Mouse (Mus musculus): Measurements from ENCODE around the gene Chka.

Chka gene

DNA sequence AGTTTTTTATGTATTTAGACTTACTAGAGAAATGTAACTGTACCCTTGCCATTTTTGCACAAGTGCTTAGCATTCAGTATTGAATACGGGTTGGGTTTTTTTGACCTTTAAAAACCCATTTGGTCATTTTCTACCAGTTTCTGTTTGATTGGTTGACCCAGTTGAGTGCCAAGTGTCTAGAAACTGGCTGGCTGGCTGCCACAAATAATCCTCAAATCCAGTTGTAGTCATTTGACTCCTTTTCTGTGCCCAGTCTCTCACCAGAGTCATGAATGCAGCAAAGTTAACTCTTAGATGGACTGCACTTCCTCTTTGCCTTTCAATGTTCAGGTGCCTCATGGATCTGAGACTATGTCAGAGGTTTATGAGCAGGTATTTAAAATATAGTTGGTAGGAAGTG lies 2.3 kb downstream of the Chka start:
- POLR2A ChIA-PET, result interaction anchor here in 3 of 4 experiments (1.1 to 8.2 kb wide), 9 partner anchors 9 to 193 kb away, joined by 3 to 192 read pairs (median 7); partner anchors contain the start of gene Ndufs8 (in 1 of the 3)
- CTCF ChIA-PET, result interaction anchor here in 2 of 4 experiments (0.5 to 0.7 kb wide), 3 partner anchors 40 to 563 kb away, joined by 3 to 6 read pairs (median 3); no protein-coding TSS in a partner anchor

DNA sequence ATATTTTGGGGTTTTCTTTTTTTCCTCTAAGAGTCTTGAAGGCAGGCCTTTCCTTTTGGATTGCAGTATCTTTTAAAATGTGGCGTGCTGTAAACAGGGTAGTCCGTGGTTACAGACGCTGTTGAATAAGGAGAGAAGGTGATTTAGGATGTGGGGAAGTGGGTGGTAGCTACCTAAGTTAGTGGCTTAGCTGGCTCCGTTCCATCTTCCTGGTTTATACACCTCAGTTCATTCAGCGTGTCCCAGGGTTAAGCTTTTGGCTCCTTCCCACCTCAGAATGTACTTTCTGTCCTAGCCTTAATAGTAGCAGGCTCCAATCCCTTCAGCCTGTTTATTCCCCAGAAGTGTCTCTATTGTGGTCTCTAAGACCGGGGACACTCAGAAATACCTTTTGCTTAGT lies 3.5 kb downstream of the Chka start:
- ChIA-PET CTCF (interaction anchor here (0.7 to 1.0 kb wide), 9 partner anchors 10 to 145 kb away, joined by 3 to 4 read pairs (median 3); partner anchors contain the start of gene Ndufs8 (in 1 of the 4)), POLR2A (interaction anchor here in 3 of 4 experiments (0.7 to 8.2 kb wide), 31 partner anchors 8 to 327 kb away, joined by 3 to 192 read pairs (median 4); partner anchors contain the start of genes Aldh3b1 (in 1 of the 3), Gm49405 (in 1 of the 3), Ndufs8 (in 1 of the 3) and Nudt8 (in 1 of the 3))

DNA sequence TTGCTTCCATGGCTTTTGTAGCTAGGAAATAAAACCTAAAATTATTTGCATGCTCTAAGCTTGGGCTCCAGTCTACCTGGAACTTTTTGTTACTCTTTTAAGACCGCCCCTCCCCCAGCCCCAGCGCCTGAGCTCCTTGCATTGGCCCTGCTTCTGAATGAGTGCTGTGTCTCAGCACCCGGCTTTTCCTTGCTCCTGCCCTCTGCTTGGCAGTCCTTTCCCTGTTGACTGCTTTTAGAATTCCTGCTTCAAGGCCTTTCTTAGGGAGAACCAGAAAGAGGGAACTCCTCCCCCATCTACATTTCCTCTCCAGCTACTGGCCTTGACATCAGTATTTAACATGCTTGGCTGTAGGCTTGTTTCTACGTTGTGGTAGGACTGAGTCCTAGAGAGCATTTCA lies 4.0 kb downstream of the Chka start:
- POLR2A ChIA-PET, result interaction anchor here in 3 of 4 experiments (0.7 to 8.2 kb wide), 29 partner anchors 9 to 327 kb away, joined by 3 to 192 read pairs (median 4); partner anchors contain the start of genes Aldh3b1 (in 1 of the 3), Gm49405 (in 1 of the 3), Ndufs8 (in 1 of the 3) and Nudt8 (in 1 of the 3)
- CTCF ChIA-PET, result interaction anchor here (0.7 to 1.0 kb wide), 8 partner anchors 9 to 144 kb away, joined by 3 to 4 read pairs (median 3); partner anchors contain the start of gene Ndufs8 (in 1 of the 4)

DNA sequence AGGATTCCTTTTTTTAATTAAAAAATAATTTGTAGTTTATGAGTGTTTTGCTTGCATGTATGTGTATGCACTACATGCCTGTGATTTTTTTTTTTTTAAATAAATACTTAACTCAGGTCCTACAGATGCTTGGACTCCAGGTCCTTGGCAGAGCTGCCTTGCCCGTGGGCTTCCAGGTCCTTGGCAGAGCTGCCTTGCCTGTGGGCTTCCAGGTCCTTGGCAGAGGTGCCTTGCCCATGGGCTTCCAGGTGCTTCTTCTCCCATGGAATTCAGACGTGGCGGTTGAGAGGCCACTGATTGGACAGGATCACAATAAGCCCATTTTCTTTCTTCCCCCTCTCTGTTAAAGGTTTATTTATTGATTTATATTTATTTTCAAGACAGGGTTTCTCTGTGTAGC lies 5.6 kb downstream of the Chka start:
- CTCF ChIA-PET, result interaction anchor here in 1 of 4 experiments (0.6 kb wide), 1 partner anchor 177 kb away, joined by 3 read pairs; no protein-coding TSS in a partner anchor
- POLR2A ChIA-PET, result interaction anchor here in 3 of 4 experiments (0.7 to 2.4 kb wide), 9 partner anchors 11 to 223 kb away, joined by 3 to 13 read pairs (median 4); no protein-coding TSS in a partner anchor

DNA sequence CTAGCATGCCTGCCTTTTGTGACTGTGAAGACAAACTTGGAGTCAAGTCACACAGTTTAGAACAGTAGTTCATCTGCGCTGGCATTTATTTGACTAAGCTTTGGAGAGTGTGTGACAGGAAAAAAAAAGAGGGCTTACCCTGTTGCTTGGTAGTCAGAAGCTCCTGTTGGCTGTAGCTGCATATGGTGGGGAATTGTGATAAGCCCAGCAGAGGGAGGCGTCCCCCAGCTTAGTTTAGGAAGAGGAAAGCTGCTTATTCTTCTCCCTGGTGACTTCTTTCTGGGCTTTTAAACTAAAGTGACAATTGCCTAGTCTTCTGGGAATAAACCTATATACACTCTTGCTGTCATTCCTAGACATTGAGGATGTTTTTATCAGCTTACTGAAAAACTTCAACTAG lies 11.1 kb downstream of the Chka start:
- POLR2A ChIA-PET, result interaction anchor here in 3 of 4 experiments (0.5 to 1.9 kb wide), 31 partner anchors 10 to 287 kb away, joined by 3 to 11 read pairs (median 4); partner anchors contain the start of genes Ndufs8 (in 2 of the 3), Ppp6r3 (in 1 of the 3) and Tcirg1 (in 1 of the 3)
- CTCF ChIA-PET, result interaction anchor here (0.7 to 1.2 kb wide), 9 partner anchors 11 to 562 kb away, joined by 3 to 4 read pairs (median 3); partner anchors contain the start of genes Chka (in 1 of the 4), Gm49405 (in 1 of the 4) and Nudt8 (in 1 of the 4)

DNA sequence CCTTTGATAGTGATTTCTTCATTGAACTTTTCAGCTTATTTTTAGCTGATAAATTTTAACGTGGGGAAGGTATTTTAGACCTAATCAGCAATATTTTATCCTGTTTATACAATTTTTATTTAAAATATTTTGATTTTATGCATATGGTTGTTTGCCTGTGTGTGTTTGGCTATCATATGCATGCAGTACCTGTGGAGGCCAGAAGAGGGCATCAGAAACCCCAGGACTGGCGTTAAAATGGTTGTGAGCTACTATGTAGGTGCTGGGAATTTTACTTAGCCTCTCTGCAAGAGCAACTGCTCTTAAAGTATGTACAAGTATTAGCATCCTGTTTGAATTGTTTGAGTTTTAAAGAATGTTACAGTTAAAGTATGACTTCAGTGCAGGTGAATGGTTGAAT lies 13.4 kb downstream of the Chka start:
- POLR2A ChIA-PET, result interaction anchor here (0.6 to 1.5 kb wide), 15 partner anchors 8 to 181 kb away, joined by 3 to 7 read pairs (median 3); partner anchors contain the start of gene Gstp2 (in 1 of the 4)
- CTCF ChIA-PET, result interaction anchor here (0.5 to 2.0 kb wide), 26 partner anchors 9 to 294 kb away, joined by 3 to 19 read pairs (median 3); partner anchors contain the start of gene Ndufv1 (in 2 of the 4)

DNA sequence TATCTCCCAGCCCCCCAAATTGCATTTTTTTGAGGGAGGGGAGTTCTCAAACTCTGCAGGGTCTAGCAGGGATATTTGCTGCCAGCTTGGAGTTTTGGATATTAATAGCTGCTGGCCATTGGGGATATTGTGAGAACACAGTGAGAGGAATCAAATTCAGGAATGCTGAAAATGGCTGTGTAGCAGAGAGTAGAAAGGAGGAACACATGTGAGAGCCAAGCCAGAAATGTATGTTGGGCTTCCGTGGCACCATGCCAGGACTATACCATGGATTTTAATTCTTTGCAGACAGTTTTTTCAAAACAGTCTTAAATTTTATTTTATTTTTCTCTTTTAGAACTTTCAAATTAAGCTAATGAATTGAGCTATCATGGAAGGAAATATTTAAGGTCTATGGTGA lies 16.7 kb downstream of the Chka start:
- ChIA-PET POLR2A (interaction anchor here in 2 of 4 experiments (0.6 to 3.1 kb wide), 6 partner anchors 11 to 44 kb away, joined by 3 to 11 read pairs (median 6); partner anchors contain the start of gene Ndufs8 (in 1 of the 2)), CTCF (interaction anchor here in 1 of 4 experiments (1.1 kb wide), 1 partner anchor 144 kb away, joined by 3 read pairs; the partner anchor contains the start of gene Ndufv1)

DNA sequence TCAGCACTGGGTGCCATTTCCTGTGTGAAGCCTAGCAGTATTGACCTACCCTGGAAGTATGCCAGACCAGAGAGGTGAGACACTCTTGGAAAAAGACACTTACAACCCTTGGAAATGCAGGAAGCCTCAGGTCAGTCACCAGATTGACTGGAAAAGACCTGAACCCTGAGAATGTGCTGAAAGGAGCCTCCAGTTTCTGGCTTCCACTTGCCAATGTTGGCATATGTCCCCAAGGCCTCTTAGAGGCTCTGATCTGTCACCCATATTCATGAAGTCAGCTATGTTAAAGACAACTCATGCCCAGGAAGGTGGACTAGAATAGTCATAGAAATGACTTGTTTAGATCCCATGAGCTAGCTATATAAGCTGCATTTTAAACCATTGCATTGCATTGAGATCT lies 19.9 kb downstream of the Chka start:
- CTCF ChIA-PET, result interaction anchor here in 2 of 4 experiments (0.6 to 0.7 kb wide), 2 partner anchors 443 to 507 kb away, joined by 3 to 8 read pairs; no protein-coding TSS in a partner anchor

DNA sequence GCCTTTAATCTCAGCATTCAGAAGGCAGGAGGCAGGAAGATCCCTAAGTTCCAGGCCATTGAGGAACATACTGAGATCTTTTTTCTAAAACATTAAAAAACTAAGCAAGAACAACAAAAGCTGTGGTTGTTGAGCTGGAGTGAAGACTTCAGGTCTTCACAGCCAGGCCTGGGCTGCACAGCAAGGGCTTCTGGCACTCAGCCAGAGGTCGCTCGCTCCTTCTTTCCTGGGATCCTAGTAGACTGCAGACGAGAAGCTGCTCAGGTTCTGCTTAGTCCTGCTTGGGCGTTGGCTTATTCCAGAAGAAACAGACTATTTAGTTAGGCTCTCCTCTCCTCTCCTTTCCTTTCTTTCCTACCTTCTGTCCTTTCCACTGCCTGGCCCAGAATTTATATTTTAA lies 20.8 kb downstream of the Chka start:
- POLR2A ChIA-PET, result interaction anchor here in 3 of 4 experiments (0.6 to 4.3 kb wide), 14 partner anchors 8 to 128 kb away, joined by 3 to 18 read pairs (median 4); partner anchors contain the start of genes Gm49405 (in 1 of the 3) and Nudt8 (in 1 of the 3)
- CTCF ChIA-PET, result interaction anchor here in 2 of 4 experiments (0.6 to 0.9 kb wide), 2 partner anchors 10 to 17 kb away, joined by 3 read pairs; no protein-coding TSS in a partner anchor

More for the DNA sequence above, 19.9 kb downstream of the Chka start:
- POLR2A ChIA-PET, result interaction anchor here in 3 of 4 experiments (0.7 to 2.0 kb wide), 6 partner anchors 8 to 79 kb away, joined by 3 to 6 read pairs (median 4); no protein-coding TSS in a partner anchor

DNA sequence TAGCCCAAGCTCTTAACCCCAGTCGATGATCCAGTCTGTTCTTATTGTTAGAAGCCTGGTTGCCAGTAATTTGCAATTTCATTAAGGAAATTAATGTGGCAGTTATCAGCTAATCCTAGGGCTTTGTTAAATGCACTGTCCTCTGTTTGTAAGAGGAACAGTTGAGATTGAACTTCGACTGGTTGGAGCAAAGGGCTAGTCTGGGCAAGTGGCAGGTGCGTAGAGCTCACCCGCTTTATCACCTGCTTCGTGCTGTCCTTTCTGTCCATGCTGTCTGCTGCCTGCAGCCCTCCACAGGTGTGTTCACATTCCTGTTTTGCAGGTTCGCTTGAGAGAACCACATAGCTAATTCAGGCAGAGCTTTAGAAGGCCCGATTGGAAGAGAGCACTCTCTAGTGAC lies 23.5 kb downstream of the Chka start:
- ChIA-PET POLR2A (interaction anchor here in 3 of 4 experiments (0.6 to 4.3 kb wide), 40 partner anchors 10 to 187 kb away, joined by 3 to 18 read pairs (median 4); partner anchors contain the start of genes Ndufs8 (in 2 of the 3), 1810055G02Rik (in 1 of the 3), Chka (in 1 of the 3) and Gm49405 (in 1 of the 3)), CTCF (interaction anchor here in 3 of 4 experiments (0.7 to 1.3 kb wide), 7 partner anchors 10 to 138 kb away, joined by 3 to 5 read pairs (median 3); partner anchors contain the start of gene Ndufv1 (in 1 of the 3))

DNA sequence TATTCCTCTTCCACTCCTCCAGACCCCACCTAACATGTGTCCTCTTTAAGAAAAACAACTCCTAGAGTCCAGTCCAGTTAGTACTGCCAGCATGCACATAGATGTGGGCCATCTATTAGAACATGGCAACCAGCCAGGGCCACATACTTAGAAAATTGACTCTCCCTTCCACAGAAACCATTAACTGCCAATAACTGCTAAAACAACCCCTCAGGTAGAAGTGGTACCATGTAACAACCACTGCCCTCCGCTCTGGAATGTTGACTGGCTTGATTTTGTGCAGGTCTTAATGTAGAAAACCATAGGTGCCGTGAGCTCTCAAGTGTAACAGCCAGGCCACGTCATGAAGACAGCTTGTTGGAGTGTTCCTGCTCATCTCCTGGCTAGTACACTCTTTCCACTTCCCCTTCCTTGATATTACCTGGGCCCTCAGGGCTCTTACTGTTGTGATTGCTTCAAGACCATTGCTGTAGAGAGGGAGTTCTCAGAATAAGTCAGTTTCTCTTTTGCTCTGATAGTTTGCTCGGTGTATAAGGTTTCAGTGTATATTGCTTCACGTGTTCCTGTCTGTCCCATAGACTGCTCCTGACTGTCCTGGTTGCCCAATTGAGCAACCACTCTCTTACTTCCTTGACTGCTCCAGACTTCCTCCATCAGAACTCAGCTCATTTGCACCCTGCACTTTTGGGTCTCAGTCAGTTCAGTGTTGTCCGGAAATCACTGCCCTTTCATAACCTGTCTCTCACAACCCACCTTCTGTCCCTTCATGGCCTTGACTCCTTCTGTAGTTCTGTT lies 28.7 kb downstream of the Chka start:
- POLR2A ChIA-PET, result interaction anchor here in 2 of 4 experiments (1.3 to 1.5 kb wide), 2 partner anchors 17 to 119 kb away, joined by 3 to 4 read pairs; no protein-coding TSS in a partner anchor
- CTCF ChIA-PET, result no interaction called here

DNA sequence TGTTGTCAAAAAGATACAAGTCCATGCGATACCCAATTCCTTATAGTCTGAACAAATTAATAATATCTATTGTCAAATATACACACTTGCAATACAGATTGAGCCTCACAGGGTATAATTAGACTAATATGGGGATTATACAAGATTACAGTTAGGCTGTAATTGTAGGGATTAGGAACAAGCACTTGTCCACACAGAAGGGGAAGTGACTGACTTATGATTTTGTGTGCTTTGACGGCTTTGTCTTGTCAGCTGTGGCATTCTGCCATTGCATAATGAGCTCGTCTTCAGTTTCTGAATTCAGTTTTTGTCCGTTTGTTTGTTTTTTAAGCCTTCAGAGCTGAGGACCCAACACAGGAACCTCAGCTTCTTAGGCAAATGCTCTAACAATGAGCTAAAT lies 30.6 kb downstream of the Chka start:
- CTCF ChIA-PET, result interaction anchor here in 2 of 4 experiments (1.0 to 2.5 kb wide), 4 partner anchors 9 to 64 kb away, joined by 3 to 5 read pairs (median 3); partner anchors contain the start of gene Ndufs8 (in 1 of the 2)
- POLR2A ChIA-PET, result interaction anchor here in 2 of 4 experiments (0.7 to 1.8 kb wide), 6 partner anchors 9 to 349 kb away, joined by 3 to 7 read pairs (median 3); no protein-coding TSS in a partner anchor

DNA sequence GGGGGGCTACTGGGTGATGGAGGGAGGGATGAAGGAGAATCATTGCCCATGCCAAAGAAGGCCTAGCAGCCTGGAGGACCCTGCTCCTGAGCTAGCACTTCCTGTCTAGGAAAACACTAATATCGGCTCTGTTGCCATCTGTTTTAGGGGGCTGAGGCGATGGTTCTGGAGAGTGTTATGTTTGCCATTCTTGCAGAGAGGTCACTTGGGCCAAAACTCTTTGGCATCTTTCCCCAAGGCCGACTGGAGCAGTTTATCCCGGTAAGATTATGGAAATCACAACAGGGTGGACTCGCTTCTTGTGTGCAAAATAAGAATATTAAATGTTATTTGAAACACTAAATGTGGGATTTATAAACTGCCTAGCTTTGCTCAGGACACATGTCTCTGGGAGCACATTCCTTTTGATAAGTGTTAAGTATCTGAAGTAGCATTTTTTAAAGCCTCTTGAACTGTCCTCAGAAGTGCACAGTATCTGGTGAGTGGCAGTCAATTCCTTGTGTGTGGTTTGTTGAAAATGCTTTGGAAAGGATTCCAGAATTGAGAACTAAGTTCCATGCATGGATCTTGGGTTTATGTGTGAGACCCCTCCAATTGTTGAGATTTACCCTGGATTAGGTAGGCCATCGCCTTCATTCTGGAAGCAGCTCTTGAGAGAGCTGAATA lies 32.9 kb downstream of the Chka start:
- ChIA-PET POLR2A (interaction anchor here in 3 of 4 experiments (0.6 to 1.2 kb wide), 6 partner anchors 9 to 88 kb away, joined by 3 to 5 read pairs (median 3); no protein-coding TSS in a partner anchor), CTCF (no interaction called here)

DNA sequence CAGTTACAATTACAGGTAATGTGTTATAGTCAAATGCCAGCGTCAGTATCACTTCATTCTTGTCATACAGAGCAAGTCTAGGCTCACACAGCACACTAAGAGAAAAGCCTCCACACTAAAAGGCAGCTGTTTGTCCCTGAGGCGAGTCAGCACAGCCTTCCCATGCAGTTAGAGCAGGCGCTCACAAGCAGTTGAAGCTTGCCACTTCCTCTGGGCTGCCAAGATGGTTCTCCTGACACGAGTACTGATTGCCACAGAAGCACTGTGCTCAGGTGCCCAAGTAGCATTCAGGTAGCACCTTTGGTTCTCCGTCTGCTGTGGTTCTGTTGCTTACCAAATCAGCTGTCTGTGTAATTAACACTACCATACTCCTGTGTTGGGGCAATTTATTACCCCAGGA lies 37.5 kb downstream of the Chka start:
- ChIA-PET POLR2A (interaction anchor here in 3 of 4 experiments (0.5 to 10.8 kb wide), 8 partner anchors 11 to 34 kb away, joined by 3 to 99 read pairs (median 4); partner anchors contain the start of genes Ndufs8 (in 2 of the 3) and Tcirg1 (in 1 of the 3)), CTCF (interaction anchor here in 3 of 4 experiments (0.8 to 2.4 kb wide), 7 partner anchors 14 to 91 kb away, joined by 3 to 11 read pairs (median 4); partner anchors contain the start of gene Ndufs8 (in 1 of the 3))

DNA sequence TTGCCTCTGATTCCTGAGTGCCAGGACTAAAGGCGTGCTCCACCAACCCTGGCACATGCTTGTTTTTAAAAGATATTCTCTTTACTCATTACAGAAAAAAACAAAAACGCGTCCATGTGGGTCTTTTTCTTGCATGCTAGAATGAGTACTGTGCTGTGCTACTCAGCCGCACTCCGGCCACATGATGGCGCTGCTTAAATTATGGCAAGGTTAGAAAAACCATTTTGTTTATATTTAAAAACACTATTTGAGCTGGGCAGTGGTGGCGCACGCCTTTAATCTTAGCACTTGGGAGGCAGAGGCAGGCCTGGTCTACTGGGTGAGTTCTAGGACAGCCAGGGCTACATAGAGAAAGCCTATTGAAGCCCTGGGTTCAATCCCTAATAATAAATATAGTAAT lies 38.6 kb downstream of the Chka start:
- POLR2A ChIA-PET, result interaction anchor here (0.6 to 10.8 kb wide), 15 partner anchors 9 to 207 kb away, joined by 3 to 99 read pairs (median 5); partner anchors contain the start of genes Ndufs8 (in 3 of the 4), Tcirg1 (in 2 of the 4) and Cdk2ap2 (in 1 of the 4)
- CTCF ChIA-PET, result interaction anchor here in 3 of 4 experiments (0.6 to 2.4 kb wide), 11 partner anchors 11 to 298 kb away, joined by 3 to 11 read pairs (median 3); partner anchors contain the start of gene Ndufs8 (in 1 of the 3)

DNA sequence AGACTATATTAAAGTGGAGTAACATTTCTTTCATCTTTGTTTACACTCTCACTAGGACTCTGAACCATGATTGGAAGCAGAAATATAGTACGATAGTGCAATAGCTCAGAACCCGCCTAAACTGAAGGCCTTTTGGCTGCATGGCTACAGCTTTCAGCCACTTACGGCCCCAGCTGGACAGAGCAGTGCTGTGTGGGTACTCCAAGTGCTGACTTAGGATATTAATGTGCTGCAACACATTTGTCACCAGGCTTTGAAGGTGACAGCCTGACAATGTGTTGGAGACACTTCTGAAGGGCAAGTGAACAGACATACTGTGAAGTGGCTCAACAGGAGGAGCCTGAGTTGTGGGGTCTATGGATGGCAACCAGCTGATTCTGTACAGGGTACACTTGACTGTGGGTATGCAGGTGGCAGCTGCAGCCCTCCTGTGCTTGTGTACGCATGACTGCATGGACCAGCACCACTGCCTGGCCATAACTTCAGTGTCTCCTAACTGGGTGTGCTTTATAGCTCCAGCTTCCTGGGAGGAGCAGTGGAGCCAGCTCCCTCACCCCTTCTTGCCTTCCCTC lies 42.1 kb downstream of the Chka start:
- ChIA-PET POLR2A (interaction anchor here in 3 of 4 experiments (0.9 to 10.8 kb wide), 9 partner anchors 10 to 149 kb away, joined by 3 to 99 read pairs (median 6); partner anchors contain the start of genes Ndufs8 (in 1 of the 3) and Tcirg1 (in 1 of the 3)), CTCF (interaction anchor here in 3 of 4 experiments (0.6 to 1.4 kb wide), 4 partner anchors 29 to 270 kb away, joined by 3 to 4 read pairs (median 3); no protein-coding TSS in a partner anchor)
